In the genomic region with DNA sequence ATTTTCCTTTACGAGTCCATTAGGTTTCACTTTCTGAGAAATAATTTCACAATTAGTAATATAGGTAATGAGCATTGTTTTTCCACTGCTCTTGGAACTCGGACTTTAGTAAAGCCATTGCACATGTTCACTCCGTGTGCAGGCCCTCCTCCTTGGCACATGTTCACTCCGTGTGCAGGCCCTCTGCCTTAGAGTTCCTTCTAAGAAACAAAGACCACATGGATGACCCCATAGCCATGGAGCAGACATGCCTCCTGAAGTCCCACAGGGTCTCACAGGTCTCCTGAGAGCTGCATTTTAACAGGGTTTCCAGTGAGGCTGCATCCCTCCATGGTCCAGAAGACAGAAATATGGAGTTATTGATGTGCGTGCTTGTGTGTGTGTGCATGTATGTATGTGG, we compare ENCODE assay signal across 25 mouse cellular contexts.
DNase-seq lines count a peak whose midpoint lies in the region; ATAC-seq and TF ChIP-seq lines count a peak whose summit lies in the region.
"Had no signal": no experiment of that assay in that cellular context is flagged by ENCODE, and none has a peak within 500 bp of the region (broad histone marks: within the 10 kb centered on the region; RNA-seq: fewer than 3 reads in every experiment).

No protein-coding gene starts in this region.

- no peak overlapping the region for H3K4me2 ChIP-seq in limb, embryonic 11.5 days (ENCODE audit: low read depth, severe bottlenecking)
- H3K4me2 ChIP-seq in neural tube, embryonic 13.5 days = no peak overlapping the region
- H3K4me2 ChIP-seq in liver, postnatal 0 days (ENCODE audit: low read depth, low read length) = no peak overlapping the region
- H3K4me2 ChIP-seq: embryonic facial prominence, embryonic 12.5 days; embryonic facial prominence, embryonic 15.5 days; forebrain, embryonic 12.5 days; forebrain, embryonic 15.5 days; heart, embryonic 12.5 days; heart, embryonic 15.5 days; hindbrain, embryonic 14.5 days had no signal

- DNase-seq in limb, embryonic 11.5 days (ENCODE audit: low spot score) = peak; percentile 4
- DNase-seq in limb, embryonic 10.5 days (ENCODE audit: low spot score) = no peak
- DNase-seq in neural tube, embryonic 10.5 days (ENCODE audit: extremely low spot score, low spot score) = no peak
- DNase-seq in liver, postnatal 0 days = no peak
- no peak for DNase-seq in lung, postnatal 36 days
- DNase-seq in right cerebral cortex, postnatal 10 days (ENCODE audit: low spot score in 2 of 2) = no peak
- no peak for DNase-seq in cerebellum, adult 18-20 months
- DNase-seq: adrenal gland, adult 8-10 months; adrenal gland, postnatal 25 days; cerebellum, adult 11-12 months; cerebellum, adult 9-10 months; cerebellum, postnatal 14 days; gastrocnemius, postnatal 25 days; heart, adult 18-20 months; heart, postnatal 10 days; heart, postnatal 4 days had no signal

- no peak overlapping the region for H3K9ac ChIP-seq in limb, embryonic 11.5 days (ENCODE audit: low read length)
- H3K9ac ChIP-seq in neural tube, embryonic 13.5 days = no peak overlapping the region
- H3K9ac ChIP-seq in liver, postnatal 0 days (replicated peaks) = no peak overlapping the region
- H3K9ac ChIP-seq: embryonic facial prominence, embryonic 12.5 days; embryonic facial prominence, embryonic 15.5 days; forebrain, embryonic 12.5 days; forebrain, embryonic 15.5 days; heart, embryonic 12.5 days; heart, embryonic 15.5 days; hindbrain, embryonic 14.5 days had no signal

- no peak for TF ChIP-seq EP300 in liver, postnatal 0 days (IDR thresholded peaks at IDR 0.05; ENCODE audit: low read depth)

- no peak for TF ChIP-seq CTCF in liver, postnatal 0 days (IDR thresholded peaks at IDR 0.05; ENCODE audit: low read depth)

- no peak for ATAC-seq in limb, embryonic 11.5 days (ENCODE audit: insufficient number of reproducible peaks, low FRiP score, low TSS enrichment, low read depth)
- ATAC-seq in neural tube, embryonic 13.5 days (ENCODE audit: low read depth) = peak; percentile 44; the same call in 1 of the 2 replicates
- ATAC-seq in liver, postnatal 0 days = no peak
- ATAC-seq: activated CD4-positive, CD25-positive, alpha-beta regulatory T cell, adult 4 months; forebrain, embryonic 15.5 days had no signal

- H3K4me1 ChIP-seq in limb, embryonic 11.5 days (ENCODE audit: control insufficient read depth, insufficient read depth, low read length) = no peaks in the 10 kb centered on the region
- peaks cover 10% of the 10 kb centered on the region for H3K4me1 ChIP-seq in limb, embryonic 10.5 days
- peaks cover 17% of the 10 kb centered on the region; the same call in 1 of the 2 replicates for H3K4me1 ChIP-seq in neural tube, embryonic 13.5 days (replicated peaks)
- H3K4me1 ChIP-seq in liver, postnatal 0 days (ENCODE audit: insufficient read depth) = peaks cover 11% of the 10 kb centered on the region; the same call in 1 of the 2 replicates
- H3K4me1 ChIP-seq: embryonic facial prominence, embryonic 15.5 days had no signal

- H3K27ac ChIP-seq in limb, embryonic 11.5 days (replicated peaks; ENCODE audit: low read depth, low read length) = no peak overlapping the region
- no peak overlapping the region for H3K27ac ChIP-seq in limb, embryonic 10.5 days
- peak overlapping the region; percentile 71 for H3K27ac ChIP-seq in neural tube, embryonic 13.5 days (replicated peaks)
- H3K27ac ChIP-seq in liver, postnatal 0 days (ENCODE audit: low read depth) = peak overlapping the region; percentile 62; the same call in 1 of the 2 replicates
- H3K27ac ChIP-seq: embryonic facial prominence, embryonic 12.5 days; embryonic facial prominence, embryonic 15.5 days; forebrain, embryonic 12.5 days; forebrain, embryonic 15.5 days; heart, embryonic 15.5 days; hindbrain, embryonic 14.5 days had no signal

- H3K9me3 ChIP-seq in limb, embryonic 11.5 days (ENCODE audit: control insufficient read depth, low read length) = no peaks in the 10 kb centered on the region
- no peaks in the 10 kb centered on the region for H3K9me3 ChIP-seq in limb, embryonic 10.5 days (replicated peaks)
- no peaks in the 10 kb centered on the region for H3K9me3 ChIP-seq in neural tube, embryonic 13.5 days
- H3K9me3 ChIP-seq in liver, postnatal 0 days (ENCODE audit: low read length) = no peaks in the 10 kb centered on the region
- H3K9me3 ChIP-seq: embryonic facial prominence, embryonic 12.5 days; embryonic facial prominence, embryonic 15.5 days; forebrain, embryonic 12.5 days; forebrain, embryonic 15.5 days; heart, embryonic 12.5 days; heart, embryonic 15.5 days had no signal

- H3K4me3 ChIP-seq in limb, embryonic 11.5 days (ENCODE audit: low read depth, low read length) = no peak overlapping the region
- no peak overlapping the region for H3K4me3 ChIP-seq in limb, embryonic 10.5 days
- H3K4me3 ChIP-seq in neural tube, embryonic 13.5 days = no peak overlapping the region
- no peak overlapping the region for H3K4me3 ChIP-seq in liver, postnatal 0 days (ENCODE audit: low read depth, low read length)
- H3K4me3 ChIP-seq: embryonic facial prominence, embryonic 12.5 days; embryonic facial prominence, embryonic 15.5 days; forebrain, embryonic 12.5 days; forebrain, embryonic 15.5 days; heart, embryonic 12.5 days; heart, embryonic 15.5 days had no signal

- 88% methylated on average over 5 of the region's 5 CpGs for WGBS in limb, embryonic 11.5 days
- 92% methylated on average over 5 of the region's 5 CpGs for whole genome bisulfite sequencing in limb, embryonic 10.5 days
- WGBS in neural tube, embryonic 13.5 days = 74% methylated on average over 5 of the region's 5 CpGs
- WGBS in liver, postnatal 0 days (ENCODE audit: insufficient replicate concordance) = 87% methylated on average over 5 of the region's 5 CpGs

- H3K36me3 ChIP-seq in limb, embryonic 11.5 days (ENCODE audit: control insufficient read depth, insufficient read depth, low read length) = no peaks in the 10 kb centered on the region
- no peaks in the 10 kb centered on the region for H3K36me3 ChIP-seq in limb, embryonic 10.5 days
- no peaks in the 10 kb centered on the region for H3K36me3 ChIP-seq in neural tube, embryonic 13.5 days
- no peaks in the 10 kb centered on the region for H3K36me3 ChIP-seq in liver, postnatal 0 days (replicated peaks; ENCODE audit: insufficient read depth, low read length)
- H3K36me3 ChIP-seq: embryonic facial prominence, embryonic 12.5 days; embryonic facial prominence, embryonic 15.5 days; forebrain, embryonic 12.5 days; forebrain, embryonic 15.5 days; heart, embryonic 12.5 days; heart, embryonic 15.5 days had no signal

- H3K27me3 ChIP-seq in limb, embryonic 11.5 days (ENCODE audit: control insufficient read depth, insufficient read depth, low read length) = no peaks in the 10 kb centered on the region
- H3K27me3 ChIP-seq in limb, embryonic 10.5 days (ENCODE audit: low read depth, poor library complexity, severe bottlenecking) = no peaks in the 10 kb centered on the region
- H3K27me3 ChIP-seq in neural tube, embryonic 13.5 days = no peaks in the 10 kb centered on the region
- H3K27me3 ChIP-seq in liver, postnatal 0 days (ENCODE audit: insufficient read depth, low read length) = no peaks in the 10 kb centered on the region
- H3K27me3 ChIP-seq: embryonic facial prominence, embryonic 12.5 days; embryonic facial prominence, embryonic 15.5 days; forebrain, embryonic 12.5 days; forebrain, embryonic 15.5 days; heart, embryonic 12.5 days; heart, embryonic 15.5 days had no signal

Comparison
In these comparisons a context has a peak if more than half of its experiments do, and no peak if none do; other contexts are left out.
1. H3K27ac ChIP-seq: peak in neural tube, embryonic 13.5 days (single experiment) and liver, postnatal 0 days (single experiment); none in limb, embryonic 11.5 days (single experiment) and limb, embryonic 10.5 days (single experiment).